Mouse (Mus musculus) CH12.LX (cell line): ENCODE data around the gene Mlxipl.

Experiments
- CTCF ChIP-seq, 2 experiments: IDR thresholded peaks in 1 of 2; conservative IDR thresholded peaks in 1 of 2; 2 replicates each; pipeline ENCODE4 v1.5.1; 2011 to 2012; ENCODE audit warnings: low read depth in 2 of 2, low read length in 2 of 2, improper control_type of control experiment in 1 of 2, inconsistent platforms in 1 of 2, mild to moderate bottlenecking in 1 of 2, moderate library complexity in 1 of 2
- HCFC1 ChIP-seq: IDR thresholded peaks from 2 replicates; pipeline ENCODE4 v1.6.1; 2012; ENCODE audit warnings: low read depth, mild to moderate bottlenecking, inconsistent platforms, low read length, improper control_type of control experiment

- no peak for TF ChIP-seq CTCF (conservative IDR thresholded peaks at IDR 0.05 in 1 of 2, IDR thresholded peaks at IDR 0.05 in 1 of 2; ENCODE audit: low read depth in 2 of 2, low read length in 2 of 2)
- no peak for TF ChIP-seq HCFC1
Observed at GRCm38 (mm10) chr5:135166909-135167308, 77.2 kb downstream of the Mlxipl start.
